Mouse (Mus musculus): Measurements from ENCODE around the gene Tubgcp6.

Tubgcp6 gene

DNA sequence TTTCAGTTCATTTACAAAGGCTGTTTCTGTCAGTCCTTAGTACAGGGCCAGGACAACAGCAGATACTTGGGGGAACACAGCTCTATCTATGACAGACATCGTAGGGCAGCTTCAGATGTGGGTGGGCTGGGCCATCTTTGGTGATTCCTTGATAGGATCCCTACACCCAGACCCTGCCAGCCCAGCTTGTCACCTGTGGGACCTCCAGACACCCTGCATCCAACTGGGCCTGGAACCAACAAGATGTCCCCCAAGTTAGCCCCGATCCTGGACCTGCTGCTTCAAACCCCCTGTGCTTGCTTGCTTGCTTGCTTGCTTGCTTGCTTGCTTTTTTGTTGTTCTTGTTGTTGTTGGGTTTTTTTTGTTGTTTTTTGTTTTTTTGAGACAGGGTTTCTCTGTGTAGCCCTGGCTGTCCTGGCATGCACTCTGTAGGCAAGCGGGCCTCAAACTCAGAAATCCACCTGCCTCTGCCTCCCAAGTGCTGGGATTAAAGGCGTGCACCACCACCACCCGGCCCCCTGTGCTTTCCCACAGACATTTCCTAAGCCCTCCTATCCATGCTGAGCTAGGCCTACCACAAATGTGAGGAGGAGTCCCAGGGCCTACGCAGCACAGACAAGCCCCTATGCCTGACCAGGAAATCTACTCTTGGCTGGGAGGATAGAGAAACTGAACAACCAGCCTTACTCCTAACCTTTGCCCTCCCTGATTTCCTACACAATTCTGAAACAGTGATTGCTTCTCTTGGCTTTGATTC, 61.0 kb downstream of the Tubgcp6 start:
- WGBS: 89% methylated on average over 6 of the region's 6 CpGs

DNA sequence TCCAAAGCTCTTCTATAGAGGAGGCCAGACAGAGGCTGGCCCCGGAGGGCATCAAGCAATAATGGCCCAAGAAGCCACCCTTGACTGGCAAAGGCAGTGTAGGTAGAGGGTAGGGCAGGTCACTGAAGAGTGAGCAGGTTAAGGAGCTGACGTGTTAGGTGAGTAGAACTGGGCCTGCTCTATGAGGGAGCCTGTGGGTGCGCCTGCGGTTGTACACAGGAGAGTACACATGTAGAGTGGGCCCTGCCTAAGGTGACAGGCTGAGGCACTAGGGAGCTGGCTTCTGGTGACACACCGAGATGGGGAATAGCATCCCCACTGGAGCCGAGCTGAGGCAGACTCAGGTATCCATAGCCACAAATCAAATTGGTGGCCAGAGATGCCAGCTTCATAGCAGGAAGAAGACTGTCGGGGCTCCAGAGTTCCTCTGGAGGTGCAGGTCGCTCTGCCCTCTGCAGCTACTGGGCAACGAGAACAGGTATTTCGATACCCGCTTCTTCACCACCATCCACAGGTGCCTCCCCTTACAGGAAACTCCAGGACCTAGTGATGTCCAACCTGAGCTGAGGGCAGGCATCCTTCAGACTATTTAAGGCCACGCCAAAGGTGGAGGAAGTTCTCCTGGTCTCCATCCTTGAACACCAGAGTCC, 62.0 kb downstream of the Tubgcp6 start:
- WGBS: 81% methylated on average over 12 of the region's 12 CpGs

DNA sequence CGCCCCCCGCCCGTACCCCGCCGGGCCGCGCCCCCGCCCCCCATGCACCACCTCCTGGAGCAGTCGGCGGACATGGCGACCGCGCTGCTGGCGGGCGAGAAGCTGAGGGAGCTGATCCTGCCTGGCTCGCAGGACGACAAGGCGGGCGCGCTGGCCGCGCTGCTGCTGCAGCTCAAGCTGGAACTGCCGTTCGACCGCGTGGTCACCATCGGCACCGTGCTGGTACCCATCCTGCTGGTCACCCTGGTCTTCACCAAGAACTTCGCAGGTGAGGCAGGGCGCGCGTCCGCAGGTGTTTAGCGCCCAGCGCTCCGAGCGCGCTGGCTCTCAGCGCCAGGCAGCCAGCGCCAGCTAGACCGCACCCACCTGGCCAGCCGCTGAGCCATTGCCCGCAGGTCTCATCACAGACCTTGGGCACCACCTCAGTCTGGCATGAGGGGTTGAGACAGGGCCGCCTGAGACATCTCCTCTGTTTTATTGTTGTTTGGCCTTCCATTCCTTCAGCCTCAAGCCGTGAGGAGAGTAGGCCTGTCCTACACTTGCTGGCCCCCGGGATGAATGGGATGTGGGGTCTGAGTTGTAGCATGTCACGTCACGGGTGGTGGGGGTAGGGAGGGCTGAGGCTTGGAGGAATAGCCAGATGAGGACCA, 62.8 kb downstream of the Tubgcp6 start:
- 3% methylated on average over 48 of the region's 48 CpGs for WGBS

DNA sequence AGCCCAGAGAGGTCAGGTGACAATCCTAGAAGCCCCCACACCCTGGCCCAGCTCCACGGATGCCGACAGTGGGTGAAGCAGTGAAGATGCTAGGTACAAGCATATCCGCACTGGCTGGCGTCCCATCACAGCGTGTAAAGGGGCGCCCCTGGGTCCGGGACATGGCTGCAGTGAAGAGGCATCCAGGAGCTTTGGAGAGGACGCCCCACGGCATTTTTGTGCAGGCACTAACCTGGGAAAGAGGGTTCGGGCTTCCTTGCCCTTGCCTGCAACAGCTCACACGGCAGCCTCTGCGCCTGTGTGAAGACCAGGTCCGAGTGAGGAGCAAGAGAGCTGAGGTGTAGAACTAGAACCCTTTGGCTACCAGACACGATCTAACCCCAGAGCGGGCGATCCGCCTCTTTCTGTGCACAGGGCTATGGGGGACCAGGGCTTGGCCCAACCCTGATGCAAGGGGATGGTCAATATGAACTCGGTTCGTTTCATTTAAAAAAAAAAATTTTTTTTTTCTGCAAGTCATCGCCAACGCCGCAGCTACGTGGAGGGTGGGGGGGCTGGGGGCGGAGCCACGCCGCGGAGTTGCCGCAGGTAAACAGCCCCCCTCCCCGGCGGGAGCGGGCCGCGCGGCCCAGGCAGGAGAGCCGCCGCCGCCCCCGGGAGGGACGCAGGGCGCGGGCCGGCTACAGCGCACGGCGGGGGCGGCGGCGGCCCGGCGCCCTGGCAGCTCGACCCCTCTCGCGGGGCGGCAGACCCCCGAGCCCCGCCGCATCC, 63.6 kb downstream of the Tubgcp6 start, which contains the start of gene Panx2:
Gene Panx2, plus strand, starts transcription at position 574 of the 771 bp plus-strand sequence.
- WGBS: 3% methylated on average over 45 of the region's 57 CpGs

DNA sequence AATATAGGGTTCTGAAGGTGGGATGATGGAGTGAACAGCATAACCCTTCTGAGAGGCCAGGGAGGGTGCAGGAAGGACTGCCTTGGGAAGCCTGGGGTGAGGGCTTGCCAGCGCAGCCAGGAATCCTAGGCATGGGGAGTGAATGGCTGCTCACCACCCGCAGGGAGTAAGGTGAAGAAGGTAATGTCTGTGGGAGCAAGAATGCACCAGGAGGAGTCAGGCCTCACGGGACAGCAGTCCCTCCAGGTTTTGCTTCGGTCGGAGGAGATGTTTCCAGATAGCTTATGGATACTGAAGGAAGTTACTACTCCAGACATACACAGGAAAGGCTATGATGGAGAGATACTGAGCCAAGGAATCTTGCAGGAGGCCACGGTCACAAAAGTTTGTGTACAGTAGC, 64.2 kb downstream of the Tubgcp6 start:
- 36% methylated on average over 6 of the region's 6 CpGs for WGBS

DNA sequence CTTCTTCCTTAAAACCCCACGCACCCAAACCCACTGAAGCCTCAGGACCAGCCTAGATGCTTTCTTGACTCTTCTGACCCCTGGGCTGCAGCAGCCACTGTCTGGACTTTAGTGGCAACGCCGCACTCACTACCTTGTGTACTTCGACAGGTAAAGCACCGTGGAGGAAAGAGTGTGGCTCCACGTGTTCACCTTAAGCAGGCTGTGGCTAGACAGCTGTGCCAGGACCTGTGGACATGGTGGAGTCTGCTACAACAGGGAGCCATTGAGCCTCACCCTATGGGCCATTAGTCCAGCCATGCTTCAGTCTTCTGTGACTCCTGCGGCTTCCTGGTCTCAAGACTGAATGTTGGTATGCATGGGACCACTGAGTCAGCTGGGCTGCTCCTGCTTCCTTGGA, 68.2 kb downstream of the Tubgcp6 start:
- 91% methylated on average over 7 of the region's 7 CpGs for WGBS

Measured in cerebral cortex, adult 2 months (tissue).